Mouse (Mus musculus) cerebellum, adult 2 months (tissue): ENCODE data around the gene Cox18.

Experiments used
- CTCF ChIP-seq: fragments of 200-500 bp; IDR thresholded peaks from 2 replicates; pipeline ENCODE4 v1.5.1; 2011; ENCODE audit warnings: low read depth, mild to moderate bottlenecking, control low read depth, low read length, moderate library complexity, borderline replicate concordance; ENCODE audit not compliant: insufficient read depth
- POLR2A ChIP-seq: fragments of 200-500 bp; IDR thresholded peaks from 2 replicates; pipeline ENCODE4 v1.6.1; 2011; ENCODE audit warnings: low read length, control low read depth, borderline replicate concordance; ENCODE audit not compliant: insufficient read depth

DNA sequence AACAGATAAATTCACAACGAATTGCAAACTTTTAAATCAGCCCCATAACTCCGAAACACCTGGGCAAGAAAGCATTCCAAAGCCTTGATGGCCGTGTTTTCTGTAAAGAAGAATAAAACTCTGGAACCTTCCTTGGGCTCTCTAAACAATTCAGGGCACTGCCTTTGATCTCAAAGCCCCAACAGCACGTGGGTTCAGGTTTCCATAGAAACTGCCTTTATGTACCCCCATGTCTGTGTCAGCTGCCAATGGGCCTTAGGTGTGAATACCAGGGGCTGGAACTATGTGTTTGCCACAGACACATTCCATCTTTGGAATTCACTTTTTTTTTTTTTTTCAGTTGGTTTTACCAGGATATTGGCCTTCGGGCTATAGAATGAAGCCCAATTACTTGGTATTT, 41.0 kb downstream of the Cox18 start:
- TF ChIP-seq CTCF (no peak), POLR2A (no peak)
